Mouse (Mus musculus) heart, postnatal 0 days (tissue): ENCODE results near the gene Prpf4.

Experiments used
- CTCF ChIP-seq: IDR thresholded peaks from 2 replicates; pipeline ENCODE4 v1.5.1; 2016; ENCODE audit warnings: antibody characterized with exemption, control low read depth, low read depth
- EP300 ChIP-seq: IDR thresholded peaks from 2 replicates; pipeline ENCODE4 v1.6.1; 2016; ENCODE audit warnings: antibody characterized with exemption, low read depth

- TF ChIP-seq CTCF (no peak), EP300 (no peak)
Observed at GRCm38 (mm10) chr4:62362437-62362836, 46.2 kb upstream of the Prpf4 start.
